Mouse (Mus musculus): Measurements from ENCODE around the gene Tbx18.

The Tbx18 gene

GRCm38 (mm10) chr9:87721793-87722192, 9.3 kb downstream of the Tbx18 start:
- no peak for DNase-seq (ENCODE audit: extremely low spot score, low read depth, low spot score)

- no peak for DNase-seq (ENCODE audit: extremely low spot score, low read depth, low spot score)
These were observed 20.7 kb downstream of the Tbx18 start for GRCm38 (mm10) chr9:87710360-87710759.

GRCm38 (mm10) chr9:87708151-87708550, 22.9 kb downstream of the Tbx18 start:
- DNase-seq (ENCODE audit: extremely low spot score, low read depth, low spot score), result no peak

GRCm38 (mm10) chr9:87702267-87702666, 28.8 kb downstream of the Tbx18 start:
- DNase-seq (ENCODE audit: extremely low spot score, low read depth, low spot score), result no peak

GRCm38 (mm10) chr9:87686981-87687380, 44.1 kb downstream of the Tbx18 start:
- no peak for DNase-seq (ENCODE audit: extremely low spot score, low read depth, low spot score)

GRCm38 (mm10) chr9:87682247-87682646, 48.8 kb downstream of the Tbx18 start:
- no peak for DNase-seq (ENCODE audit: extremely low spot score, low read depth, low spot score)
